Mouse (Mus musculus) layer of hippocampus, adult 18-20 months (tissue): Measurements from ENCODE around the gene Ipmk. TPM values are rescaled to one million over a fixed set of nuclear protein-coding genes. Genes with fewer than 3 reads are reported as not detected.

Experiments
- total RNA-seq, 2 experiments: library from RNA; stranded (reverse); gene quantifications; 2 replicates each; pipeline ENCODE4 v1.2.3; 2021

Ipmk gene
- total RNA-seq, 2 experiments from 2014 or later, result 42.7 to 44.3 TPM

Other genes starting within 250 kb of the Ipmk start
- 1 to 10 TPM; 3.6 to 4.1 TPM for gene Bicc1, start 188.1 kb upstream of the Ipmk start, total RNA-seq
- gene Tfam, start 109.5 kb upstream of the Ipmk start, total RNA-seq, result 10 to 100 TPM; 37.4 to 44.4 TPM
- gene Ube2d1, start 62.5 kb upstream of the Ipmk start, total RNA-seq, result 10 to 100 TPM; 49.2 TPM
- gene Cisd1, start 2.8 kb upstream of the Ipmk start, total RNA-seq, result 100 to 1,000 TPM; 125 to 134 TPM